In the genomic region with DNA sequence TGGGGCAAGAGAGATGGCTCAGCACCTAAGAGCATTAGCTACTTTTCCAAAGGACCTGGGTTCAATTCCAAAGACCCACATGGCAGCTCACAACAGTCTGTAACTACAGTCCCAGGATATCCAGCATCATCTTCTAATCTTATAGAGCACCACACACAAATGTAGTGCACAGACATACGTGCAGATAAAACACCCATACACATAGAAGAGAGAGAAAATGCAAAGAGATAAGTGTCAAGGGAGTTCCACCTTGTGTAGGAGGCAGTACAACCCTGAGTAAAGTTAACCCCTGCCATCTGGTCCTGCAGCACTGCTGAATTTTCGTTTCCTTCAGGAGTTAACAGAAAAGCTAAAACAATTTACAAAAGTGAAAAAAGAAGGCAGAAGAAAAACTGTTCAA, we compare ENCODE assay signal across 23 mouse cellular contexts. TPM values are rescaled to one million over a fixed set of nuclear protein-coding genes. Genes with fewer than 3 reads are reported as not detected.
"Had no signal": no experiment of that assay in that cellular context is flagged by ENCODE, and none has a peak within 500 bp of the region (broad histone marks: within the 10 kb centered on the region; RNA-seq: fewer than 3 reads in every experiment).

No protein-coding gene starts in this region.

- H3K27ac ChIP-seq: limb, embryonic 15.5 days; lung, embryonic 15.5 days; macrophage; midbrain, embryonic 10.5 days; neural tube, embryonic 15.5 days had no signal

- H3K4me1 ChIP-seq: limb, embryonic 15.5 days; midbrain, embryonic 10.5 days; neural tube, embryonic 15.5 days had no signal

- DNase-seq: kidney, adult 8-10 months; kidney, postnatal 36 days; layer of hippocampus, adult 9-11 months; lung, postnatal 14 days; midbrain, embryonic 14.5 days; right cerebral cortex, adult 18-20 months; right cerebral cortex, postnatal 25 days; spleen, adult 18-20 months; thymus, postnatal 36 days had no signal

- H3K4me3 ChIP-seq: limb, embryonic 15.5 days; lung, embryonic 15.5 days; midbrain, embryonic 10.5 days; myocyte; neural tube, embryonic 15.5 days had no signal

- H3K9me3 ChIP-seq: limb, embryonic 15.5 days; lung, embryonic 15.5 days; midbrain, embryonic 10.5 days; neural tube, embryonic 15.5 days had no signal

- H3K9ac ChIP-seq: limb, embryonic 15.5 days; lung, embryonic 15.5 days; neural tube, embryonic 15.5 days had no signal

- H3K27me3 ChIP-seq: limb, embryonic 15.5 days; lung, embryonic 15.5 days; neural tube, embryonic 15.5 days had no signal

- H3K36me3 ChIP-seq: limb, embryonic 15.5 days; lung, embryonic 15.5 days; midbrain, embryonic 10.5 days; neural tube, embryonic 15.5 days had no signal

- H3K4me2 ChIP-seq: limb, embryonic 15.5 days; lung, embryonic 15.5 days; neural tube, embryonic 15.5 days had no signal

- ATAC-seq: hindbrain, embryonic 16.5 days; inflammation-experienced regulatory T-cells, adult 6 months had no signal

RNA-seq across cellular contexts. Expression of a gene that starts 14.4 kb away (rescaled TPM):
- polyA plus RNA-seq: hindbrain, embryonic 16.5 days; inflammation-experienced regulatory T-cells, adult 6 months; intestine, postnatal 0 days; kidney, embryonic 16.5 days; limb, embryonic 11.5 days; limb, embryonic 15.5 days; lung, embryonic 15.5 days; macrophage; midbrain, embryonic 10.5 days; midbrain, embryonic 14.5 days; myocyte; neural tube, embryonic 11.5 days; neural tube, embryonic 15.5 days; stomach, embryonic 14.5 days; thymus, postnatal 0 days had no signal
